Mouse (Mus musculus) intestine, embryonic 16.5 days (tissue): ENCODE data around the gene As3mt. TPM values are rescaled to one million over a fixed set of nuclear protein-coding genes. Genes with fewer than 3 reads are reported as not detected.
"Not testable (repeated sequence)": the region's sequence is repeated elsewhere in the genome, so short reads cannot be mapped to it uniquely, and the experiment has no call there.

Source experiments
- ATAC-seq: fragments of 200-750 bp; cut with Nextera tagmentation; 2 replicates; pipeline ENCODE4 v1.8.0; 2017; ENCODE audit warnings: moderate TSS enrichment, moderate library complexity
- H3K27ac ChIP-seq: fragments of 300-500 bp; sonication (generic); 2 replicates; pipeline ENCODE4 v1.5.1; 2014; ENCODE audit warnings: mild to moderate bottlenecking, low read length
- H3K27me3 ChIP-seq: fragments of 300-500 bp; sonication (generic); replicated peaks from 2 replicates; pipeline ENCODE4 v1.6.1; 2014; ENCODE audit warnings: low read length, control low read depth, mixed read lengths; ENCODE audit not compliant: control insufficient read depth, insufficient read depth
- H3K36me3 ChIP-seq: fragments of 300-500 bp; sonication (generic); 2 replicates; pipeline ENCODE4 v1.6.1; 2014; ENCODE audit warnings: low read length, control low read depth; ENCODE audit not compliant: control insufficient read depth, insufficient read depth
- H3K4me1 ChIP-seq: fragments of 300-500 bp; sonication (generic); 2 replicates; pipeline ENCODE4 v1.6.1; 2014; ENCODE audit warnings: low read length, control low read depth, mixed read lengths; ENCODE audit not compliant: control insufficient read depth, insufficient read depth
- H3K4me2 ChIP-seq: fragments of 300-500 bp; sonication (generic); 2 replicates; pipeline ENCODE4 v1.6.1; 2014; ENCODE audit warnings: low read depth, low read length, control low read depth
- H3K4me3 ChIP-seq: fragments of 300-500 bp; sonication (generic); 2 replicates; pipeline ENCODE4 v1.5.1; 2014; ENCODE audit warnings: mild to moderate bottlenecking, low read length
- H3K9ac ChIP-seq: fragments of 300-500 bp; sonication (generic); 2 replicates; pipeline ENCODE4 v1.6.1; 2014; ENCODE audit warnings: low read depth, low read length
- H3K9me3 ChIP-seq: fragments of 300-500 bp; sonication (generic); 2 replicates; pipeline ENCODE4 v1.6.1; 2016; ENCODE audit warnings: low read length, control low read depth; ENCODE audit not compliant: control insufficient read depth
- WGBS: fragments of 180-500 bp; shearing (Covaris S2); extraction: QIAGEN DNeasy Blood & Tissue Kit; methylation state at CpG from one replicate; pipeline ENCODE4 v1.1.7; 2014; 5-methylcytosine and 5-hydroxymethylcytosine counted together
- polyA plus RNA-seq: library from polyadenylated mRNA; unstranded; fragments of >200 nt; fragmentation: Nextera tagmentation; extraction: Ambion mirVana; gene quantifications from 2 replicates; pipeline ENCODE4 v1.2.1, GENCODE M21; 2015

The As3mt gene
- polyA plus RNA-seq, 1 experiment from 2014 or later: 69.3 TPM

DNA sequence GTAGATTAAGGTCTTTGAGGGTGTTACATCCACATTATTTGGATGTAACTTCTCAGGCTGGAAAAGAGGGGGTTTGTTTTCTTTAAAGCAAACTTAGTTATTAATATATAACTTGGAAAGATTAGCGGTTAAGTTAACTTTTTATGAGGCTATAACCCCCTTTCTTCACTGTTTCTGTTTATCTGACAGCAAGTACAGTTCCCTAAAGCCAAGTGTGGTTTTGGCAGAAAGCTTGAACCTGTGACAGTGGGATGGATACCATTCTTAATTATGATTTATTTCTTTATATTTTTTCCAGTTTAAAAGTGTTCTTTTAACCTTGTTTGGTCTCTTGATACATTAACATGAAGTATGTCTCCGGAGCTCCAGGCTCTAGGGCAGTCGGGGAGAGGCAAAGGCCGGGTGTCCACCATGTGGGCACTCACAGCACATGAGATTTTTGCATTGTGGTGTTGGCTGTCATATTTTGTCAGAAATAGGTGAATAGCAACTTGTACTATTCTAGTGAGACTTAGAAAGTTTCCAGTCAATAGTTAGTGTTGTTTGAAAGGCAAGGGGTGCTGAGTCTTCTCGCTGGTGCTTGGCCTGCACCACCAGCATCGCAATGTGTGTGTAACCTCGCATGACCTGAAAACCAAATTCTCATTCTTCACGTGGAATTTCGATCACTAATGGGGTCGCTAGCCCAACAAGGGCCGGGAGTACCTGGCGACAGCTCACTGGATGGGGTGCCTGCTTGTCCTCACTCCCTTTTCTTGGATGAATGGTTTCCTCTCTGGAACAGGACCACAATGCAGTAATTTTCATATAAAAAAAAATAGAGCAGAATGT, 56.9 kb downstream of the As3mt start:
- no peaks in the 10 kb centered on the region for H3K36me3 ChIP-seq
- peaks cover 10% of the 10 kb centered on the region for H3K27me3 ChIP-seq
- ATAC-seq: no peak
- H3K4me1 ChIP-seq: peaks cover 12% of the 10 kb centered on the region
- no peak overlapping the region for H3K4me3 ChIP-seq
- WGBS: 72% methylated on average over 12 of the region's 12 CpGs
- no peaks in the 10 kb centered on the region for H3K9me3 ChIP-seq
- H3K9ac ChIP-seq: no peak overlapping the region
- H3K27ac ChIP-seq: no peak overlapping the region
- H3K4me2 ChIP-seq: 0 out of 2 replicates have a peak overlapping the region, but pooled peaks have one; percentile 2

GRCm38 (mm10) chr19:46764763-46765117, 57.5 kb downstream of the As3mt start:
- Histone ChIP-seq H3K4me2 (no peak overlapping the region), H3K4me1 (peaks cover 12% of the 10 kb centered on the region), H3K27ac (no peak overlapping the region), H3K27me3 (peaks cover 10% of the 10 kb centered on the region), H3K9ac (no peak overlapping the region), H3K9me3 (no peaks in the 10 kb centered on the region), H3K36me3 (no peaks in the 10 kb centered on the region), H3K4me3 (no peak overlapping the region)
- WGBS: 78% methylated on average over 9 of the region's 9 CpGs
- no peak for ATAC-seq

GRCm38 (mm10) chr19:46766125-46766524, 58.9 kb downstream of the As3mt start:
- Histone ChIP-seq H3K4me1 (peaks cover 9% of the 10 kb centered on the region), H3K27me3 (peaks cover 10% of the 10 kb centered on the region), H3K4me2 (no peak overlapping the region), H3K9me3 (no peaks in the 10 kb centered on the region), H3K4me3 (no peak overlapping the region), H3K36me3 (no peaks in the 10 kb centered on the region), H3K27ac (no peak overlapping the region), H3K9ac (no peak overlapping the region)
- ATAC-seq: no peak
- WGBS: 73% methylated on average over 5 of the region's 5 CpGs

- 87% methylated on average over 11 of the region's 11 CpGs for WGBS
- Histone ChIP-seq H3K9me3 (no peaks in the 10 kb centered on the region), H3K27me3 (no peaks in the 10 kb centered on the region)
These were observed 62.5 kb downstream of the As3mt start for GRCm38 (mm10) chr19:46769759-46770158.

GRCm38 (mm10) chr19:46771801-46772200, 64.5 kb downstream of the As3mt start:
- Histone ChIP-seq H3K9me3 (no peaks in the 10 kb centered on the region), H3K27me3 (no peaks in the 10 kb centered on the region), H3K4me1 (no peaks in the 10 kb centered on the region), H3K27ac (no peak overlapping the region), H3K4me3 (no peak overlapping the region), H3K9ac (no peak overlapping the region), H3K4me2 (no peak overlapping the region), H3K36me3 (no peaks in the 10 kb centered on the region)
- 75% methylated on average over 6 of the region's 6 CpGs for WGBS
- ATAC-seq: no peak

More at GRCm38 (mm10) chr19:46769759-46770158, 62.5 kb downstream of the As3mt start:
- no peak for ATAC-seq
- no peak overlapping the region for H3K9ac ChIP-seq
- H3K27ac ChIP-seq: no peak overlapping the region
- H3K4me2 ChIP-seq: no peak overlapping the region
- no peaks in the 10 kb centered on the region for H3K36me3 ChIP-seq
- no peaks in the 10 kb centered on the region for H3K4me1 ChIP-seq
- H3K4me3 ChIP-seq: no peak overlapping the region

GRCm38 (mm10) chr19:46776391-46776790, 69.1 kb downstream of the As3mt start:
- Histone ChIP-seq H3K36me3 (no peaks in the 10 kb centered on the region), H3K4me3 (no peak overlapping the region), H3K9me3 (no peaks in the 10 kb centered on the region), H3K9ac (no peak overlapping the region), H3K27ac (no peak overlapping the region), H3K4me1 (no peaks in the 10 kb centered on the region), H3K27me3 (no peaks in the 10 kb centered on the region), H3K4me2 (no peak overlapping the region)
- no peak for ATAC-seq
- WGBS: 67% methylated on average over 5 of the region's 5 CpGs

DNA sequence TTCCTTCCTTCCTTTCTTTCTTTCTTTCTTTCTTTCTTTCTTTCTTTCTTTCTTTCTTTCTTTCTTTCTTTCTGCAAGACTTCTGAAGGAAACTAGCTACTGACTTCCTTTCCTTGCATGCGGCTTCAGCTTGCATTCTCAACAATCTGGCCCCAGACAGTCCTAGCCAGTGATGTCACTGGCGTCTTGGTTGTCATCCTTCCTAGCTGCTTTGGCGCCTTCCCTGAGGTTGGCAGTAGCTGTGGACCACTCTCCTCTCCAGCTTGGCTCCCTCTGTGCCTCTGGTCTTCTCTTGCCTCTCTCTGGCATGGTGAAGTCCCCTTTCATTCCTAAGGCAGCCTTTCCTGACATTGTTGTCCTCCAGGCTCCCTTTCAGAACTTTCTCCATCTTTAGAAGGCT, 69.6 kb downstream of the As3mt start:
- Histone ChIP-seq H3K27me3 (no peaks in the 10 kb centered on the region), H3K4me2 (no peak overlapping the region), H3K4me1 (no peaks in the 10 kb centered on the region), H3K9ac (no peak overlapping the region), H3K27ac (no peak overlapping the region), H3K9me3 (no peaks in the 10 kb centered on the region), H3K4me3 (no peak overlapping the region), H3K36me3 (no peaks in the 10 kb centered on the region)
- no peak for ATAC-seq
- 87% methylated on average over 3 of the region's 3 CpGs for WGBS

DNA sequence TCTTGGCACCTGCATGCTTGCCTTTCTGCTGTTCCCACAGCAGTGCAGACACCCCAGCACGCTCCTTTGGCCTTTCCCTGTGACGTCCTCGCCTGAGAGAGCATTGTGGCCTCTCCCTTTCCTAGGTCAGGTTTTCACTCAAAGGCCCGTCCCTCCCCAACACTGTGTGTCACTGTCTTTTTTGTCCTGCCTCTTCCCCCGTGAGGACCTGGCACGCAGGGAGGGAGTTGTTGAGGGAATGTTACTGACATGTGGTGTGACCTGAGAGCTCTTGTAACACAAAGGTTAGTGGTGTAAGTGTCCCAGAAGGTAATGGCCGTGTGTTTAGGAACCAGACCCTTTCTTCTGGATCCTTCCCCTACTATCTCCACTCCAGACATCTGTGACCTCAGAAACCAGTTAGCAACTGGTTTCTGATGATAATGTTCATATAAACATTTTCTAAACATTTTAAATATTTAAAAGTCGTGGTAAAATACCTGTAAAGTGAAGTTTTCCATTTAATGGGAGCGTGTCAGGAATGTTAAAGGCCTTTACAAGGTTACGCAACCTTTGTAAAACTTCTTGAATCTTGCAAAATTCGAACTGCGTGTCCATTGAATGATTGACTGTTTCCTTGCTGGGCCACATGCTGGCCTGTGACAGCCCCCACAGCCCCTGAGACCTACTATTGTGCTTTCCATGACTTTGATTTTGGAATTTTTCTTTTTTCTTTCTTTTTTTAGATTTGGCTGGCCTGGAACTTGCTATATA, 70.8 kb downstream of the As3mt start:
- Histone ChIP-seq H3K9ac (no peak overlapping the region), H3K36me3 (no peaks in the 10 kb centered on the region), H3K4me1 (no peaks in the 10 kb centered on the region), H3K4me2 (no peak overlapping the region), H3K9me3 (no peaks in the 10 kb centered on the region), H3K27ac (no peak overlapping the region), H3K4me3 (no peak overlapping the region), H3K27me3 (no peaks in the 10 kb centered on the region)
- 72% methylated on average over 12 of the region's 12 CpGs for WGBS
- no peak for ATAC-seq

GRCm38 (mm10) chr19:46779130-46779529, 71.9 kb downstream of the As3mt start:
- not testable (repeated sequence) for H3K4me1 ChIP-seq, H3K9ac ChIP-seq, H3K27me3 ChIP-seq, H3K9me3 ChIP-seq, H3K36me3 ChIP-seq, ATAC-seq, H3K4me3 ChIP-seq, H3K4me2 ChIP-seq, H3K27ac ChIP-seq
- 88% methylated on average over 1 of the region's 1 CpGs for WGBS
